Mouse (Mus musculus): ENCODE results near the gene Impdh1. TPM values are rescaled to one million over a fixed set of nuclear protein-coding genes. Genes with fewer than 3 reads are reported as not detected.
"Not testable (repeated sequence)": the region's sequence is repeated elsewhere in the genome, so short reads cannot be mapped to it uniquely, and the experiment has no call there.

Gene Impdh1
- polyA plus RNA-seq, 1 experiment from 2014 or later = 59.3 TPM

- Histone ChIP-seq H3K4me1 (peaks cover 33% of the 10 kb centered on the region), H3K4me2 (no peak overlapping the region), H3K27me3 (replicated peaks) (peaks cover 57% of the 10 kb centered on the region), H3K9me3 (no peaks in the 10 kb centered on the region), H3K27ac (no peak overlapping the region), H3K36me3 (replicated peaks) (no peaks in the 10 kb centered on the region), H3K4me3 (no peak overlapping the region), H3K9ac (no peak overlapping the region)
- WGBS = 26% methylated on average over 7 of the region's 7 CpGs
- no peak for ATAC-seq (replicated peaks)
Measured at GRCm38 (mm10) chr6:29174368-29174767, 41.8 kb downstream of the Impdh1 start.

- peak; percentile 71 for ATAC-seq (replicated peaks)
- peak overlapping the region; percentile 61 for H3K9ac ChIP-seq
- H3K27me3 ChIP-seq (replicated peaks) = peaks cover 70% of the 10 kb centered on the region
Measured at GRCm38 (mm10) chr6:29170952-29171388, 45.2 kb downstream of the Impdh1 start.

GRCm38 (mm10) chr6:29170063-29170921 is 45.9 kb downstream of the Impdh1 start:
- Histone ChIP-seq H3K9me3 (no peaks in the 10 kb centered on the region), H3K36me3 (replicated peaks) (no peaks in the 10 kb centered on the region), H3K4me1 (peaks cover 25% of the 10 kb centered on the region), H3K27ac (no peak overlapping the region), H3K4me3 (peak overlapping the region; percentile 52), H3K27me3 (replicated peaks) (peaks cover 66% of the 10 kb centered on the region), H3K9ac (peak overlapping the region; percentile 61), H3K4me2 (peak overlapping the region; percentile 99)
- ATAC-seq (replicated peaks) = peak; percentile 68
- WGBS = 3% methylated on average over 59 of the region's 63 CpGs

More at GRCm38 (mm10) chr6:29170952-29171388, 45.2 kb downstream of the Impdh1 start:
- Histone ChIP-seq H3K27ac (no peak overlapping the region), H3K9me3 (no peaks in the 10 kb centered on the region), H3K36me3 (replicated peaks) (no peaks in the 10 kb centered on the region), H3K4me3 (peak overlapping the region; percentile 52), H3K4me2 (peak overlapping the region; percentile 99), H3K4me1 (peaks cover 25% of the 10 kb centered on the region)
- WGBS = under 1% methylated on average over 38 of the region's 40 CpGs

- peak overlapping the region; percentile 99 for H3K4me2 ChIP-seq
- H3K9ac ChIP-seq = peak overlapping the region; percentile 61; the same call in 1 of the 2 replicates
- no peak overlapping the region for H3K27ac ChIP-seq
- ATAC-seq (replicated peaks) = no peak
- 8% methylated on average over 12 of the region's 12 CpGs for WGBS
- H3K9me3 ChIP-seq = no peaks in the 10 kb centered on the region
- H3K36me3 ChIP-seq (replicated peaks) = no peaks in the 10 kb centered on the region
- H3K27me3 ChIP-seq (replicated peaks) = peaks cover 64% of the 10 kb centered on the region
- peaks cover 27% of the 10 kb centered on the region for H3K4me1 ChIP-seq
- peak overlapping the region; percentile 52 for H3K4me3 ChIP-seq
Measured at GRCm38 (mm10) chr6:29169675-29170062, 46.5 kb downstream of the Impdh1 start.

- Histone ChIP-seq H3K27ac (no peak overlapping the region), H3K27me3 (replicated peaks) (peaks cover 56% of the 10 kb centered on the region), H3K4me3 (no peak overlapping the region), H3K9ac (no peak overlapping the region), H3K9me3 (no peaks in the 10 kb centered on the region), H3K36me3 (replicated peaks) (no peaks in the 10 kb centered on the region), H3K4me2 (no peak overlapping the region), H3K4me1 (peaks cover 30% of the 10 kb centered on the region)
- WGBS = 58% methylated on average over 2 of the region's 2 CpGs
- no peak for ATAC-seq (replicated peaks)
Measured at GRCm38 (mm10) chr6:29168871-29169270, 47.3 kb downstream of the Impdh1 start.

DNA sequence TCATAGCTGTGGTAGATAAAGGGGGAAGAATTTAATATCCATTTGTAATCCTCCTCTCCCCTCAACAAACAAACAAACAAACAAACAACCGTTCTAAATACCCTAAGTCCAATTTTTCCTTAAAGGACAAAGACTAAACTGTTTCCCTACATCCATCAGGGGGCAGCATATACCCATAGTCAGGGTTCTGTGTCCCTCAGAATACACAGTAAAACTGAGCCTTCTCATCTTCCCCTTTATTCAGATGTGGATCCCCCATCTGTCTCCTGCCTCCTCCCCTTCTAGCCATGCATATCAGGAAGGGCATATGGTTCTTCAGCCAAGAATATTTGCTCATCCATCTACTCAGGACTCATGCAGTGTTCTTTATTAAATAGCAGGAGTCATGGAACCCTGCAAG is 50.0 kb downstream of the Impdh1 start:
- H3K9ac ChIP-seq = no peak overlapping the region; the same call in 1 of the 2 replicates
- peaks cover 43% of the 10 kb centered on the region for H3K4me1 ChIP-seq
- no peaks in the 10 kb centered on the region for H3K9me3 ChIP-seq
- no peaks in the 10 kb centered on the region for H3K36me3 ChIP-seq (replicated peaks)
- WGBS = 10% methylated on average over 1 of the region's 1 CpGs
- H3K4me2 ChIP-seq = no peak overlapping the region
- ATAC-seq (replicated peaks) = peak; percentile 40
- H3K27me3 ChIP-seq (replicated peaks) = peaks cover 35% of the 10 kb centered on the region
- no peak overlapping the region for H3K27ac ChIP-seq
- H3K4me3 ChIP-seq = no peak overlapping the region

- WGBS = 8% methylated on average over 42 of the region's 42 CpGs
- peaks cover 22% of the 10 kb centered on the region for H3K27me3 ChIP-seq (replicated peaks)
- peak within 1 kb of the TSS; percentile 85 for H3K9ac ChIP-seq
- H3K9me3 ChIP-seq = no peaks in the 10 kb centered on the region
- peak within 1 kb of the TSS; percentile 68 for H3K4me2 ChIP-seq
- H3K27ac ChIP-seq = peak within 1 kb of the TSS; percentile 63
- peak; percentile 86 for ATAC-seq (replicated peaks)
- H3K36me3 ChIP-seq (replicated peaks) = peaks cover 2% of the 10 kb centered on the region; the same call in 1 of the 2 replicates
- peak within 1 kb of the TSS; percentile 83 for H3K4me3 ChIP-seq
- peaks cover 27% of the 10 kb centered on the region for H3K4me1 ChIP-seq
Measured at GRCm38 (mm10) chr6:29164314-29165244, 51.6 kb downstream of the Impdh1 start, which contains the start of gene Rbm28. Gene Rbm28 (minus strand): TSS chr6:29165006.

GRCm38 (mm10) chr6:29161291-29161690 is 54.9 kb downstream of the Impdh1 start:
- H3K4me2 ChIP-seq; H3K27ac ChIP-seq; ATAC-seq (replicated peaks); H3K27me3 ChIP-seq (replicated peaks); H3K9me3 ChIP-seq; H3K9ac ChIP-seq; H3K4me3 ChIP-seq: not testable (repeated sequence)
- peaks cover 24% of the 10 kb centered on the region for H3K4me1 ChIP-seq
- peaks cover 35% of the 10 kb centered on the region for H3K36me3 ChIP-seq (replicated peaks)
- WGBS = 98% methylated on average over 5 of the region's 5 CpGs

GRCm38 (mm10) chr6:29160786-29161185 is 55.4 kb downstream of the Impdh1 start:
- no peaks in the 10 kb centered on the region for H3K9me3 ChIP-seq
- no peak for ATAC-seq (replicated peaks)
- H3K4me3 ChIP-seq = no peak overlapping the region
- peaks cover 24% of the 10 kb centered on the region for H3K4me1 ChIP-seq
- no peak overlapping the region for H3K9ac ChIP-seq
- H3K27me3 ChIP-seq (replicated peaks) = no peaks in the 10 kb centered on the region; the same call in 1 of the 2 replicates
- H3K36me3 ChIP-seq (replicated peaks) = peaks cover 39% of the 10 kb centered on the region
- H3K4me2 ChIP-seq = no peak overlapping the region
- H3K27ac ChIP-seq = no peak overlapping the region
- 87% methylated on average over 2 of the region's 2 CpGs for WGBS

DNA sequence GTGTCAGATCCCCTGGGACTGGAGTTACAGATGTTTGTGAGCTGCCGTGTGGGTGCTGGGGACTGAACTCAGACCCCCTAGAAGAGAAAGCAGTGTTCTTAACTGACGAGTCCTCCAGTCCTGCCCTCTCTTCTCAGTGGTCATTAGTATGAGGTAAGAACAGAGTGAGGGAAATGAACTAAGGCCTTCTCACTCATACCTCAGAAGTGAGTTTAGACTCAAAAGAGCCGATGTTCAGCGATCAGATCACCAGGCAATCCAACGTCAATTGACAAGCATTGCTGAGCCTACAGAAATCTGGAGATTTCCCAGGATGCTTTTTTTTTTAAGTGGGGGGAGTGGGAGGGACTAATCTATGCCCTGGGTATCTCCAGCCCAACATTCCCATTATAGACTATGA is 59.8 kb downstream of the Impdh1 start:
- Histone ChIP-seq H3K36me3 (replicated peaks) (peaks cover 77% of the 10 kb centered on the region), H3K4me3 (no peak overlapping the region), H3K27ac (no peak overlapping the region), H3K27me3 (replicated peaks) (no peaks in the 10 kb centered on the region), H3K9me3 (no peaks in the 10 kb centered on the region), H3K9ac (no peak overlapping the region), H3K4me1 (no peaks in the 10 kb centered on the region), H3K4me2 (no peak overlapping the region)
- ATAC-seq (replicated peaks) = no peak
- 93% methylated on average over 5 of the region's 5 CpGs for WGBS

Measured in midbrain, embryonic 15.5 days (tissue).